Mouse (Mus musculus) olfactory bulb, adult 2 months (tissue): Measurements from ENCODE around the gene Olfr808.

Experiments
- CTCF ChIP-seq: fragments of 200-500 bp; IDR thresholded peaks from 2 replicates; pipeline ENCODE4 v1.5.1; 2012; ENCODE audit warnings: low read depth, mild to moderate bottlenecking, low read length, moderate library complexity; ENCODE audit not compliant: insufficient read depth
- POLR2A ChIP-seq: fragments of 200-500 bp; IDR thresholded peaks from 2 replicates; pipeline ENCODE4 v1.6.1; 2012; ENCODE audit warnings: mild to moderate bottlenecking, low read depth, low read length, moderate library complexity; ENCODE audit not compliant: insufficient read depth

GRCm38 (mm10) chr10:129804296-129804695 lies 39.0 kb downstream of the Olfr808 start, which contains the start of gene Olfr811:
- no peak for TF ChIP-seq CTCF
- no peak for TF ChIP-seq POLR2A
